Mouse (Mus musculus) lung, embryonic 14.5 days (tissue): ENCODE results near the gene Syt7. TPM values are rescaled to one million over a fixed set of nuclear protein-coding genes. Genes with fewer than 3 reads are reported as not detected.

Experiments
- ATAC-seq: fragments of 200-750 bp; cut with Nextera tagmentation; 2 replicates; pipeline ENCODE4 v1.8.0; 2017; ENCODE audit warnings: mild to moderate bottlenecking, moderate TSS enrichment, moderate library complexity; ENCODE audit not compliant: insufficient read depth
- DNase-seq: peaks from one replicate; pipeline ENCODE4 v3.0.0-alpha.2; 2015
- H3K27ac ChIP-seq: fragments of 300-500 bp; sonication (generic); 2 replicates; pipeline ENCODE4 v1.5.1; 2014; ENCODE audit warnings: low read depth, mild to moderate bottlenecking, moderate library complexity
- H3K27me3 ChIP-seq: fragments of 300-500 bp; sonication (generic); 2 replicates; pipeline ENCODE4 v1.6.1; 2014; ENCODE audit warnings: low read length, control low read depth; ENCODE audit not compliant: insufficient read depth
- H3K36me3 ChIP-seq: fragments of 300-500 bp; sonication (generic); 2 replicates; pipeline ENCODE4 v1.6.1; 2014; ENCODE audit warnings: control low read depth; ENCODE audit not compliant: insufficient read depth
- H3K4me1 ChIP-seq: fragments of 300-500 bp; sonication (generic); 2 replicates; pipeline ENCODE4 v1.6.1; 2014; ENCODE audit warnings: antibody characterized with exemption, control low read depth; ENCODE audit not compliant: insufficient read depth
- H3K4me2 ChIP-seq: fragments of 300-500 bp; sonication (generic); 2 replicates; pipeline ENCODE4 v1.6.1; 2014; ENCODE audit warnings: mild to moderate bottlenecking
- H3K4me3 ChIP-seq: fragments of 300-500 bp; sonication (generic); 2 replicates; pipeline ENCODE4 v1.5.1; 2014; ENCODE audit warnings: low read depth, low read length
- H3K9ac ChIP-seq: fragments of 300-500 bp; sonication (generic); 2 replicates; pipeline ENCODE4 v1.6.1; 2014
- H3K9me3 ChIP-seq: fragments of 300-500 bp; sonication (generic); 2 replicates; pipeline ENCODE4 v1.6.1; 2016; ENCODE audit warnings: low read depth, low read length, control low read depth
- CTCF ChIP-seq: IDR thresholded peaks from 2 replicates; pipeline ENCODE4 v1.5.1; 2016; ENCODE audit warnings: antibody characterized with exemption, low read depth
- WGBS: fragments of 180-500 bp; shearing (Covaris S2); extraction: QIAGEN DNeasy Blood & Tissue Kit; methylation state at CpG from one replicate; pipeline ENCODE4 v1.1.7; 2014; 5-methylcytosine and 5-hydroxymethylcytosine counted together
- polyA plus RNA-seq: library from polyadenylated mRNA; unstranded; fragments of >200 nt; fragmentation: Nextera tagmentation; extraction: Ambion mirVana; gene quantifications from 2 replicates; pipeline ENCODE4 v1.2.1, GENCODE M21; 2014

Syt7 gene
- polyA plus RNA-seq, 1 experiment from 2014 or later = 4.7 TPM

GRCm38 (mm10) chr19:10458096-10458495 lies 69.2 kb downstream of the Syt7 start:
- Histone ChIP-seq H3K36me3 (no peaks in the 10 kb centered on the region), H3K9ac (no peak overlapping the region), H3K4me2 (peak overlapping the region; percentile 93), H3K27me3 (peaks cover 55% of the 10 kb centered on the region), H3K4me1 (peaks cover 5% of the 10 kb centered on the region; the same call in 1 of the 2 replicates), H3K27ac (no peak overlapping the region), H3K4me3 (peak overlapping the region; percentile 50), H3K9me3 (no peaks in the 10 kb centered on the region)
- WGBS = 10% methylated on average over 8 of the region's 8 CpGs
- TF ChIP-seq CTCF = no peak
- ATAC-seq (no peak; the same call in 1 of the 2 replicates), DNase-seq (peak; percentile 90)

DNA sequence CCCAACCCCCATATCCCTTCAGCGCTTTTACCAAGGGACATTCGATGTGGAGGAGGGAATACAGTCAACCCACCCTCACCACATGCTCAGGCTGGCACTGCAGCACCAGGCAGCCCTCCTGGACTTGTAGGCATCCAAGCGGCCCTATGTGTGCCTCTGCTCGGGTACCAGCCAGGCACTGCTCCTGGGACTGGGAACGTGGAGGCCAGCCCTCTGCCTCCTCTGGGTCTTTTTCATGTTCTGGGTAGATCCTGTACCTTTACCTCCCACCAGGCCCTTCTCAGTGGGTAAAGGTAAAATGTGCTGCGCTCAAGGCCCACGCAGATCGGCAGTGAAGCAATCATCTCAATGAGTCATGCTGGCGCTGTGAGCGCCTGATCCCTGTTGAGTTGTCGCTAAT lies 71.0 kb downstream of the Syt7 start:
- DNase-seq = no peak

GRCm38 (mm10) chr19:10461584-10461983 lies 72.7 kb downstream of the Syt7 start:
- peaks cover 39% of the 10 kb centered on the region for H3K27me3 ChIP-seq
- no peak overlapping the region for H3K4me3 ChIP-seq
- H3K36me3 ChIP-seq = no peaks in the 10 kb centered on the region
- H3K9me3 ChIP-seq = no peaks in the 10 kb centered on the region
- no peak overlapping the region for H3K9ac ChIP-seq
- H3K4me1 ChIP-seq = peaks cover 5% of the 10 kb centered on the region; the same call in 1 of the 2 replicates
- DNase-seq (no peak), ATAC-seq (no peak)
- H3K4me2 ChIP-seq = peak overlapping the region; percentile 24; the same call in 1 of the 2 replicates
- TF ChIP-seq CTCF = no peak
- WGBS = 30% methylated on average over 7 of the region's 7 CpGs
- H3K27ac ChIP-seq = no peak overlapping the region

More for the DNA sequence above, 71.0 kb downstream of the Syt7 start:
- Histone ChIP-seq H3K9ac (no peak overlapping the region), H3K4me2 (no peak overlapping the region), H3K27me3 (peaks cover 55% of the 10 kb centered on the region), H3K9me3 (no peaks in the 10 kb centered on the region), H3K36me3 (no peaks in the 10 kb centered on the region), H3K4me1 (peaks cover 5% of the 10 kb centered on the region; the same call in 1 of the 2 replicates), H3K4me3 (no peak overlapping the region), H3K27ac (no peak overlapping the region)
- no peak for ATAC-seq
- no peak for TF ChIP-seq CTCF
- 55% methylated on average over 11 of the region's 11 CpGs for WGBS

DNA sequence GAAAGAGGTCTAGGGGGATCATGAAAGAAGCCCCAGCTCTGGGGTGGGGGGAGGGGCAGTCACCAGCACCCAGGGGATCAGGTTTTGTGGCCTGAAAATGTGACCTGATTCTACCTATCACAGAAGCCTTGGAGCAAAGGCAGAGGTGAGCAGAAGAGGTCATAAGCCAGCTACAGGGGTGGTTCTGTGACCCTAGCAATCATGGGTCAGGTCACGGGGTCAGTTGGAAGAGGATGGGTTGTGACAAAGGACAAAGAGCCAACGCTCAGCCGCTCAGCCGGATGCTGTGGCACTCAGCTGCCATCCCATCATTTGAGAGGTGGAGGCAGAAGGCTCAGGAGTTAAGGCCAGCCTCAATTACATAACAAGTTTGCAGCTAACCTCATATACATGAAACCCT lies 75.5 kb downstream of the Syt7 start:
- no peaks in the 10 kb centered on the region for H3K9me3 ChIP-seq
- H3K4me3 ChIP-seq = no peak overlapping the region
- H3K4me1 ChIP-seq = no peaks in the 10 kb centered on the region
- no peak for DNase-seq
- no peak for TF ChIP-seq CTCF
- no peaks in the 10 kb centered on the region for H3K36me3 ChIP-seq
- WGBS = 42% methylated on average over 4 of the region's 4 CpGs
- H3K4me2 ChIP-seq = no peak overlapping the region
- peaks cover 18% of the 10 kb centered on the region for H3K27me3 ChIP-seq
- H3K27ac ChIP-seq = no peak overlapping the region
- H3K9ac ChIP-seq = no peak overlapping the region
- ATAC-seq = no peak

DNA sequence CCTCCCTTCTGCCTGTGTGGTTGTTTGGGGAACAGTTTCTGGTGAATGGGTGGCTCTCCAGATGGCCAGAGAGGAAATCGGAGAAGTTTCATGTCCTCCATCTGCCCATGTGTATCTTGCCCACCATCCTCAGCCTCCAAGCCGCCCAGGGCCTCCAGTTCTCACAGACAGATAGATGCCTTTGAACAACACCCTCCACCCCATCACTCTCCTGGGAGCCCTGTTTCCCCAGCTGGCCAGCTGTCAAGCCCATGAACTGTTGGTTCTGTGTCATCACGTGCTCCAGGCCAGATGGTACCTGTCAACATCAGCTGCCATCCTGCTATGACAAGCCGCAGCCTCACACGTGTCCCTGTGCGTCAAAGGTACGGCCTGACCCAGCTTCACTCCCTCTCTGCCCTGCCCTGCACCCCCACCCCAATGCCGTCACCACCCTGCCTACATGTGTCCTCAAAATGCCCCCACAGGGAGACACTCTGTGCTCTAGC lies 80.3 kb downstream of the Syt7 start:
- peak; percentile 78 for ATAC-seq

DNA sequence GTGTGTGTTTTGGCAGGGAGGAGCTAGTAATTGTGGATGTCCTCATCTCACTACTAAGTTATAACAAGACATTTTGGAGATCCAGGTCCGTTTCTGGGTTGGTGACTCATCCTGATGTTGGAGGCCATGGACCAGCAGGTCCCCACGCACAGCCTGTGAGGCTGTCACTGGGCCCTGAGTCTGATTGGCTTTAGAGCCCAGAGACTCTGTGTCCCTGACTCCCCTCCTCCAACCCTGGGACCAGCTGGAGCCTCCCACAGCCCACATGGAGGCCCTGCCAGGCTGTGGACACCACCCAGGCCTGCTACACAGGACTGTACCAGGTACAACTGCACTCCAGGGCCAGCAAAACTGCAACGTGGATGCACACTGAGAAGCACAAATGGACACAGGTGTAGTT lies 84.1 kb downstream of the Syt7 start:
- 71% methylated on average over 3 of the region's 3 CpGs for WGBS
- ATAC-seq (no peak), DNase-seq (no peak)

More for the DNA sequence above, 80.3 kb downstream of the Syt7 start:
- Histone ChIP-seq H3K9ac (no peak overlapping the region), H3K4me2 (no peak overlapping the region), H3K36me3 (no peaks in the 10 kb centered on the region), H3K27ac (no peak overlapping the region), H3K9me3 (no peaks in the 10 kb centered on the region), H3K4me3 (no peak overlapping the region), H3K4me1 (no peaks in the 10 kb centered on the region), H3K27me3 (no peaks in the 10 kb centered on the region)
- peak; percentile 72 for DNase-seq
- WGBS = 17% methylated on average over 8 of the region's 8 CpGs
- no peak for TF ChIP-seq CTCF

GRCm38 (mm10) chr19:10473779-10474178 lies 84.9 kb downstream of the Syt7 start:
- no peaks in the 10 kb centered on the region for H3K9me3 ChIP-seq
- H3K27me3 ChIP-seq = no peaks in the 10 kb centered on the region
- WGBS = 18% methylated on average over 6 of the region's 6 CpGs
- no peak for TF ChIP-seq CTCF
- H3K27ac ChIP-seq = no peak overlapping the region
- no peak overlapping the region for H3K9ac ChIP-seq
- DNase-seq = no peak
- no peak for ATAC-seq
- H3K4me3 ChIP-seq = no peak overlapping the region
- H3K36me3 ChIP-seq = no peaks in the 10 kb centered on the region
- H3K4me2 ChIP-seq = no peak overlapping the region
- no peaks in the 10 kb centered on the region for H3K4me1 ChIP-seq

More for the DNA sequence above, 84.1 kb downstream of the Syt7 start:
- Histone ChIP-seq H3K36me3 (no peaks in the 10 kb centered on the region), H3K4me1 (no peaks in the 10 kb centered on the region), H3K4me3 (no peak overlapping the region), H3K27me3 (no peaks in the 10 kb centered on the region), H3K27ac (no peak overlapping the region), H3K9me3 (no peaks in the 10 kb centered on the region), H3K9ac (no peak overlapping the region), H3K4me2 (no peak overlapping the region)
- no peak for TF ChIP-seq CTCF
